Mouse (Mus musculus): ENCODE data around the gene Etv3. TPM values are rescaled to one million over a fixed set of nuclear protein-coding genes. Genes with fewer than 3 reads are reported as not detected.

Etv3 gene
- polyA plus RNA-seq, 2 experiments = 1.3 to 2.7 TPM

- TF ChIP-seq EP300 (IDR thresholded peaks at IDR 0.05; ENCODE audit: low read depth) (no peak), CTCF (IDR thresholded peaks at IDR 0.05; ENCODE audit: low read depth) (no peak)
- Histone ChIP-seq H3K36me3 (replicated peaks; ENCODE audit: control insufficient read depth, insufficient read depth, low read depth) (no peaks in the 10 kb centered on the region), H3K9me3 (ENCODE audit: control insufficient read depth, low read length) (no peaks in the 10 kb centered on the region), H3K4me2 (ENCODE audit: low read depth) (no peak overlapping the region), H3K9ac (replicated peaks) (no peak overlapping the region), H3K4me1 (replicated peaks; ENCODE audit: control insufficient read depth in 2 of 2, insufficient read depth in 2 of 2, low read length in 1 of 2) (peaks cover 0 to 3% of the 10 kb centered on the region in 2 experiments; a peak in 2 of 4 replicates), H3K27ac (no peak overlapping the region), H3K4me3 (ENCODE audit: insufficient read depth in 1 of 2, low read depth in 2 of 2, low read length in 2 of 2) (no peak overlapping the region), H3K27me3 (ENCODE audit: control insufficient read depth, insufficient read depth, low read length) (no peaks in the 10 kb centered on the region)
- DNase-seq (ENCODE audit: low read depth in 3 of 3, low spot score in 3 of 3) = no peak
- WGBS (ENCODE audit: insufficient replicate concordance) = 71% methylated on average over 14 of the region's 14 CpGs
- no peak for ATAC-seq (ENCODE audit: insufficient read depth)
These were observed 42.3 kb downstream of the Etv3 start for GRCm38 (mm10) chr3:87567497-87567896.

- peaks cover 0 to 3% of the 10 kb centered on the region in 2 experiments; a peak in 2 of 4 replicates for H3K4me1 ChIP-seq (replicated peaks; ENCODE audit: control insufficient read depth in 2 of 2, insufficient read depth in 2 of 2, low read length in 1 of 2)
- TF ChIP-seq EP300 (IDR thresholded peaks at IDR 0.05; ENCODE audit: low read depth) (no peak), CTCF (IDR thresholded peaks at IDR 0.05; ENCODE audit: low read depth) (no peak)
- no peaks in the 10 kb centered on the region for H3K36me3 ChIP-seq (replicated peaks; ENCODE audit: control insufficient read depth, insufficient read depth, low read depth)
- no peak for ATAC-seq (ENCODE audit: insufficient read depth)
- no peak for DNase-seq (ENCODE audit: low read depth in 3 of 3, low spot score in 3 of 3)
- H3K4me3 ChIP-seq (ENCODE audit: insufficient read depth in 1 of 2, low read depth in 2 of 2, low read length in 2 of 2) = no peak overlapping the region
- H3K27ac ChIP-seq = no peak overlapping the region
- H3K27me3 ChIP-seq (ENCODE audit: control insufficient read depth, insufficient read depth, low read length) = no peaks in the 10 kb centered on the region
- H3K9me3 ChIP-seq (ENCODE audit: control insufficient read depth, low read length) = no peaks in the 10 kb centered on the region
- no peak overlapping the region for H3K4me2 ChIP-seq (ENCODE audit: low read depth)
- WGBS (ENCODE audit: insufficient replicate concordance) = 76% methylated on average over 5 of the region's 5 CpGs
- H3K9ac ChIP-seq (replicated peaks) = no peak overlapping the region
These were observed 43.5 kb downstream of the Etv3 start for GRCm38 (mm10) chr3:87568681-87569080.

GRCm38 (mm10) chr3:87575766-87576165 is 50.6 kb downstream of the Etv3 start:
- Histone ChIP-seq H3K27ac (no peak overlapping the region), H3K4me1 (replicated peaks; ENCODE audit: control insufficient read depth in 2 of 2, insufficient read depth in 2 of 2, low read length in 1 of 2) (no peaks in the 10 kb centered on the region), H3K4me3 (ENCODE audit: insufficient read depth in 1 of 2, low read depth in 2 of 2, low read length in 2 of 2) (no peak overlapping the region), H3K36me3 (replicated peaks; ENCODE audit: control insufficient read depth, insufficient read depth, low read depth) (no peaks in the 10 kb centered on the region), H3K27me3 (ENCODE audit: control insufficient read depth, insufficient read depth, low read length) (no peaks in the 10 kb centered on the region), H3K4me2 (ENCODE audit: low read depth) (no peak overlapping the region), H3K9ac (replicated peaks) (no peak overlapping the region), H3K9me3 (ENCODE audit: control insufficient read depth, low read length) (no peaks in the 10 kb centered on the region)
- no peak for ATAC-seq (ENCODE audit: insufficient read depth)
- TF ChIP-seq CTCF (IDR thresholded peaks at IDR 0.05; ENCODE audit: low read depth) = no peak
- no peak for TF ChIP-seq EP300 (IDR thresholded peaks at IDR 0.05; ENCODE audit: low read depth)
- peak in 1 of 3 experiments; percentile 4 for DNase-seq (ENCODE audit: low read depth in 3 of 3, low spot score in 3 of 3)
- 18% methylated on average over 6 of the region's 6 CpGs for WGBS (ENCODE audit: insufficient replicate concordance)

- Histone ChIP-seq H3K36me3 (replicated peaks; ENCODE audit: control insufficient read depth, insufficient read depth, low read depth) (no peaks in the 10 kb centered on the region), H3K4me3 (ENCODE audit: insufficient read depth in 1 of 2, low read depth in 2 of 2, low read length in 2 of 2) (no peak overlapping the region), H3K9ac (replicated peaks) (no peak overlapping the region), H3K4me1 (replicated peaks; ENCODE audit: control insufficient read depth in 2 of 2, insufficient read depth in 2 of 2, low read length in 1 of 2) (no peaks in the 10 kb centered on the region), H3K4me2 (ENCODE audit: low read depth) (no peak overlapping the region), H3K27me3 (ENCODE audit: control insufficient read depth, insufficient read depth, low read length) (no peaks in the 10 kb centered on the region), H3K9me3 (ENCODE audit: control insufficient read depth, low read length) (no peaks in the 10 kb centered on the region), H3K27ac (no peak overlapping the region)
- DNase-seq (ENCODE audit: low read depth in 3 of 3, low spot score in 3 of 3) (no peak), ATAC-seq (ENCODE audit: insufficient read depth) (no peak)
- 60% methylated on average over 4 of the region's 4 CpGs for WGBS (ENCODE audit: insufficient replicate concordance)
- no peak for TF ChIP-seq EP300 (IDR thresholded peaks at IDR 0.05; ENCODE audit: low read depth)
- no peak for TF ChIP-seq CTCF (IDR thresholded peaks at IDR 0.05; ENCODE audit: low read depth)
These were observed 57.1 kb downstream of the Etv3 start for GRCm38 (mm10) chr3:87582259-87582658.

Other genes starting within 250 kb of the Etv3 start
- gene Cd5l, start 167.5 kb upstream of the Etv3 start, polyA plus RNA-seq (2012; rRNA removed) = 40.8 and 52.4 TPM in 2 replicates
- 42.0 and 45.7 TPM in 2 replicates for gene Cd5l, start 167.5 kb upstream of the Etv3 start, polyA plus RNA-seq (2014; fragmentation: Nextera tagmentation; extraction: Ambion mirVana)
- gene Fcrl1, start 149.0 kb upstream of the Etv3 start, polyA plus RNA-seq (2012; rRNA removed) = 0.43 and 0.56 TPM in 2 replicates
- 0.88 and 0.99 TPM in 2 replicates for gene Fcrl1, start 149.0 kb upstream of the Etv3 start, polyA plus RNA-seq (2014; fragmentation: Nextera tagmentation; extraction: Ambion mirVana)
- not detected in 2 replicates for gene Fcrl5, start 89.6 kb upstream of the Etv3 start, polyA plus RNA-seq (2012; rRNA removed)
- not detected in 2 replicates for gene Fcrl5, start 89.6 kb upstream of the Etv3 start, polyA plus RNA-seq (2014; fragmentation: Nextera tagmentation; extraction: Ambion mirVana)
- gene Arhgef11, start 92.2 kb downstream of the Etv3 start, polyA plus RNA-seq (2012; rRNA removed) = 2.7 and 3.0 TPM in 2 replicates
- gene Arhgef11, start 92.2 kb downstream of the Etv3 start, polyA plus RNA-seq (2014; fragmentation: Nextera tagmentation; extraction: Ambion mirVana) = 2.2 TPM in 2 replicates
- 0.08 and 0.09 TPM in 2 replicates for gene Lrrc71, start 223.2 kb downstream of the Etv3 start, polyA plus RNA-seq (2012; rRNA removed)
- 0.24 and 0.29 TPM in 2 replicates for gene Lrrc71, start 223.2 kb downstream of the Etv3 start, polyA plus RNA-seq (2014; fragmentation: Nextera tagmentation; extraction: Ambion mirVana)